Mouse (Mus musculus): ENCODE data around the gene Pnpla5. TPM values are rescaled to one million over a fixed set of nuclear protein-coding genes. Genes with fewer than 3 reads are reported as not detected.

Gene Pnpla5
- total and polyA plus RNA-seq, 3 experiments, result not detected

GRCm38 (mm10) chr15:84077151-84077550 lies 45.8 kb downstream of the Pnpla5 start:
- Histone ChIP-seq H3K4me2 (ENCODE audit: insufficient read depth, low read depth, poor library complexity, severe bottlenecking) (no peak overlapping the region), H3K27ac (ENCODE audit: insufficient read depth, low read depth) (no peak overlapping the region), H3K79me2 (replicated peaks; ENCODE audit: control insufficient read depth, extremely low read depth, insufficient read depth, poor library complexity, severe bottlenecking) (no peaks in the 10 kb centered on the region), H3K36me3 (replicated peaks in 1 of 2; ENCODE audit: control insufficient read depth in 1 of 2, insufficient read depth in 1 of 2, low read length in 1 of 2) (no peaks in the 10 kb centered on the region), H3K4me1 (ENCODE audit: control insufficient read depth in 1 of 2, insufficient read depth in 2 of 2) (0 out of 4 replicates have a peak, but pooled peaks cover 0 to 3% of the 10 kb centered on the region in 2 experiments), H3K9ac (ENCODE audit: insufficient read depth, low read depth) (no peak overlapping the region), H3K4me3 (replicated peaks in 1 of 3; ENCODE audit: low read depth in 2 of 3, low read length in 2 of 3, poor library complexity in 1 of 3) (no peak overlapping the region), H3K27me3 (replicated peaks) (peaks cover 86% of the 10 kb centered on the region), H3K9me3 (replicated peaks; ENCODE audit: low read length) (no peaks in the 10 kb centered on the region)
- TF ChIP-seq MAZ (IDR thresholded peaks at IDR 0.05; ENCODE audit: low read depth, low read length) (no peak), GABPA (IDR thresholded peaks at IDR 0.05; ENCODE audit: insufficient replicate concordance, low read depth, low read length) (no peak), RCOR1 (conservative IDR thresholded peaks at IDR 0.05; ENCODE audit: low read depth, low read length) (no peak), JUN (IDR thresholded peaks at IDR 0.05; ENCODE audit: insufficient read depth, low read depth, low read length) (no peak), MXI1 (IDR thresholded peaks at IDR 0.05; ENCODE audit: low read depth, low read length) (no peak), JUND (conservative IDR thresholded peaks at IDR 0.05; ENCODE audit: low read depth, low read length) (no peak), ELF1 (IDR thresholded peaks at IDR 0.05; ENCODE audit: low read depth, low read length) (no peak)
- DNase-seq (ENCODE audit: extremely low read depth), result no peak
- in situ Hi-C loops (cut with MboI; ENCODE audit: low pct_ligation_motif_present, low pct_unique_long_range_greater_than_20kb, low sequenced_read_pairs), result no loop called here
- dilution Hi-C loops (cut with MboI; ENCODE audit: extremely low pct_ligation_motif_present, extremely low pct_unique_long_range_greater_than_20kb, low sequenced_read_pairs), result no loop called here

GRCm38 (mm10) chr15:84074705-84075185 lies 48.2 kb downstream of the Pnpla5 start:
- no peak for TF ChIP-seq MAZ (IDR thresholded peaks at IDR 0.05; ENCODE audit: low read depth, low read length)
- no peak for TF ChIP-seq POLR2A (IDR thresholded peaks at IDR 0.05; ENCODE audit: low read depth, low read length)
- peak in 1 of 2 experiments; percentile 39; a peak in 2 of 4 replicates for TF ChIP-seq CTCF (conservative IDR thresholded peaks at IDR 0.05 in 1 of 2, IDR thresholded peaks at IDR 0.05 in 1 of 2; ENCODE audit: low read depth in 2 of 2, low read length in 2 of 2)
- no peak for TF ChIP-seq RCOR1 (conservative IDR thresholded peaks at IDR 0.05; ENCODE audit: low read depth, low read length)
- TF ChIP-seq POLR2AphosphoS2 (IDR thresholded peaks at IDR 0.05; ENCODE audit: low read depth, low read length), result no peak
- no peak for TF ChIP-seq CHD1 (IDR thresholded peaks at IDR 0.05; ENCODE audit: low read depth, low read length)
- no peak for TF ChIP-seq ZMIZ1 (IDR thresholded peaks at IDR 0.05; ENCODE audit: low read depth, low read length)
- 0 out of 4 replicates have a peak, but pooled peaks cover 0 to 3% of the 10 kb centered on the region in 2 experiments for H3K4me1 ChIP-seq (ENCODE audit: control insufficient read depth in 1 of 2, insufficient read depth in 2 of 2)
- no peak for DNase-seq (ENCODE audit: extremely low read depth)
- peaks cover 84% of the 10 kb centered on the region for H3K27me3 ChIP-seq (replicated peaks)
- no peak overlapping the region for H3K27ac ChIP-seq (ENCODE audit: insufficient read depth, low read depth)
- H3K79me2 ChIP-seq (replicated peaks; ENCODE audit: control insufficient read depth, extremely low read depth, insufficient read depth, poor library complexity, severe bottlenecking), result no peaks in the 10 kb centered on the region
- no peak overlapping the region for H3K4me2 ChIP-seq (ENCODE audit: insufficient read depth, low read depth, poor library complexity, severe bottlenecking)
- H3K36me3 ChIP-seq (replicated peaks in 1 of 2; ENCODE audit: control insufficient read depth in 1 of 2, insufficient read depth in 1 of 2, low read length in 1 of 2), result no peaks in the 10 kb centered on the region
- in situ Hi-C loops (cut with MboI; ENCODE audit: low pct_ligation_motif_present, low pct_unique_long_range_greater_than_20kb, low sequenced_read_pairs), result no loop called here
- H3K9ac ChIP-seq (ENCODE audit: insufficient read depth, low read depth), result no peak overlapping the region
- dilution Hi-C loops (cut with MboI; ENCODE audit: extremely low pct_ligation_motif_present, extremely low pct_unique_long_range_greater_than_20kb, low sequenced_read_pairs), result no loop called here
- no peak overlapping the region for H3K4me3 ChIP-seq (replicated peaks in 1 of 3; ENCODE audit: low read depth in 2 of 3, low read length in 2 of 3, poor library complexity in 1 of 3)
- H3K9me3 ChIP-seq (replicated peaks; ENCODE audit: low read length), result no peaks in the 10 kb centered on the region
